Mouse (Mus musculus) gastrocnemius, adult 18-20 months (tissue): Measurements from ENCODE around the gene Olfr1474. TPM values are rescaled to one million over a fixed set of nuclear protein-coding genes. Genes with fewer than 3 reads are reported as not detected.
"Not testable (repeated sequence)": the region's sequence is repeated elsewhere in the genome, so short reads cannot be mapped to it uniquely, and the experiment has no call there.

Source experiments
- DNase-seq: peaks from one replicate; pipeline ENCODE4 v3.0.0; 2021; ENCODE audit warnings: low spot score
- long read RNA-seq, 2 experiments: library from polyadenylated mRNA; stranded (forward); transcript quantifications; one replicate each; pipeline ENCODE4 v2.0.0; 2021
- total RNA-seq, 2 experiments: library from RNA; stranded (reverse); gene quantifications; 2 replicates each; pipeline ENCODE4 v1.2.3; 2021

The Olfr1474 gene
- not detected for total RNA-seq
- long read RNA-seq, experiment 1: 0 reads
- long read RNA-seq, experiment 2: 0 reads

- DNase-seq: not testable (repeated sequence)
Measured at GRCm38 (mm10) chr19:13469265-13469664, at the start of gene Olfr1474. Olfr1474 (plus strand) TSS chr19:13469565.

GRCm38 (mm10) chr19:13443109-13443508, 26.3 kb upstream of the Olfr1474 start, which contains the start of gene Olfr1471:
Olfr1471 (plus strand) TSS chr19:13443409.
- DNase-seq: not testable (repeated sequence)

GRCm38 (mm10) chr19:13455986-13456385, 13.4 kb upstream of the Olfr1474 start, which contains the start of gene Olfr1472:
Olfr1472 (minus strand) TSS chr19:13456086.
- no peak for DNase-seq

GRCm38 (mm10) chr19:13480096-13480495, 10.7 kb downstream of the Olfr1474 start, which contains the start of gene Olfr1475:
Olfr1475 (minus strand) TSS chr19:13480196.
- DNase-seq: no peak

- no peak for DNase-seq
Measured at GRCm38 (mm10) chr19:13500246-13500645, 30.9 kb downstream of the Olfr1474 start, which contains the start of gene Olfr1477. Olfr1477 (plus strand) TSS chr19:13500546.

Other genes starting within 250 kb of the Olfr1474 start
- not detected for gene Olfr1463, start 238.2 kb upstream of the Olfr1474 start, total RNA-seq
- gene Olfr1465, start 154.0 kb upstream of the Olfr1474 start, total RNA-seq: not detected
- gene Olfr1466, start 130.7 kb upstream of the Olfr1474 start, total RNA-seq: not detected
- not detected for gene Olfr1467, start 107.3 kb upstream of the Olfr1474 start, total RNA-seq
- not detected for gene Olfr1469, start 61.7 kb upstream of the Olfr1474 start, total RNA-seq
- gene Olfr1471, start 26.2 kb upstream of the Olfr1474 start, total RNA-seq: not detected
- not detected for gene Olfr1472, start 13.5 kb upstream of the Olfr1474 start, total RNA-seq
- not detected for gene Olfr1475, start 10.6 kb downstream of the Olfr1474 start, total RNA-seq
- not detected for gene Olfr1477, start 31.0 kb downstream of the Olfr1474 start, total RNA-seq
- gene Olfr1480, start 58.3 kb downstream of the Olfr1474 start, total RNA-seq: not detected
- gene Olfr1484, start 113.9 kb downstream of the Olfr1474 start, total RNA-seq: not detected
- not detected for gene Olfr1487, start 147.8 kb downstream of the Olfr1474 start, total RNA-seq
- not detected for gene Olfr1489, start 162.1 kb downstream of the Olfr1474 start, total RNA-seq
- not detected for gene Olfr1490, start 181.5 kb downstream of the Olfr1474 start, total RNA-seq
- not detected for gene Olfr1491, start 227.7 kb downstream of the Olfr1474 start, total RNA-seq